In genomic region chr9:109932361-109932755, GRCm38 (mm10) we compare ENCODE assay signal across 8 mouse cellular contexts. TPM values are rescaled to one million over a fixed set of nuclear protein-coding genes. Genes with fewer than 3 reads are reported as not detected.
DNase-seq lines count a peak whose midpoint lies in the region; ATAC-seq lines count a peak whose summit lies in the region.

No protein-coding gene starts in this region.

- peak overlapping the region; percentile 93 for H3K9ac ChIP-seq in forebrain, embryonic 16.5 days (replicated peaks; ENCODE audit: low read depth, low read length)
- peak overlapping the region; percentile 61 for H3K9ac ChIP-seq in liver, embryonic 15.5 days
- H3K9ac ChIP-seq in neural tube, embryonic 13.5 days = peak overlapping the region; percentile 90

- peak overlapping the region; percentile 67 for H3K4me2 ChIP-seq in forebrain, embryonic 16.5 days (ENCODE audit: low read length)
- peak overlapping the region; percentile 97 for H3K4me2 ChIP-seq in liver, embryonic 15.5 days
- peak overlapping the region; percentile 79 for H3K4me2 ChIP-seq in neural tube, embryonic 13.5 days

- DNase-seq in right cerebral cortex, postnatal 25 days = peak; percentile 40
- no peak for DNase-seq in right cerebral cortex, postnatal 14 days
- DNase-seq in adrenal gland, postnatal 14 days = peak; percentile 54
- no peak for DNase-seq in adipocyte (ENCODE audit: low spot score)

- H3K4me3 ChIP-seq in forebrain, embryonic 16.5 days (replicated peaks; ENCODE audit: low read length) = peak overlapping the region; percentile 95
- H3K4me3 ChIP-seq in liver, embryonic 15.5 days (replicated peaks) = peak overlapping the region; percentile 73
- H3K4me3 ChIP-seq in neural tube, embryonic 13.5 days = peak overlapping the region; percentile 86

- H3K27me3 ChIP-seq in forebrain, embryonic 16.5 days (replicated peaks; ENCODE audit: control insufficient read depth, insufficient read depth, low read length) = no peaks in the 10 kb centered on the region
- H3K27me3 ChIP-seq in liver, embryonic 15.5 days = peaks cover 23% of the 10 kb centered on the region
- no peaks in the 10 kb centered on the region for H3K27me3 ChIP-seq in neural tube, embryonic 13.5 days

- H3K4me1 ChIP-seq in forebrain, embryonic 16.5 days (replicated peaks; ENCODE audit: control insufficient read depth, insufficient read depth, low read length) = peaks cover 12% of the 10 kb centered on the region
- H3K4me1 ChIP-seq in liver, embryonic 15.5 days (replicated peaks) = peaks cover 26% of the 10 kb centered on the region
- H3K4me1 ChIP-seq in neural tube, embryonic 13.5 days (replicated peaks) = peaks cover 27% of the 10 kb centered on the region

- 0% methylated on average over 20 of the region's 20 CpGs for WGBS in forebrain, embryonic 16.5 days
- under 1% methylated on average over 20 of the region's 20 CpGs for WGBS in liver, embryonic 15.5 days (ENCODE audit: insufficient replicate concordance)
- WGBS in neural tube, embryonic 13.5 days = under 1% methylated on average over 20 of the region's 20 CpGs

- H3K36me3 ChIP-seq in forebrain, embryonic 16.5 days (ENCODE audit: control insufficient read depth, insufficient read depth) = no peaks in the 10 kb centered on the region
- no peaks in the 10 kb centered on the region for H3K36me3 ChIP-seq in liver, embryonic 15.5 days (replicated peaks)
- no peaks in the 10 kb centered on the region for H3K36me3 ChIP-seq in neural tube, embryonic 13.5 days

- peak overlapping the region; percentile 96 for H3K27ac ChIP-seq in forebrain, embryonic 16.5 days (ENCODE audit: low read length)
- H3K27ac ChIP-seq in liver, embryonic 15.5 days (replicated peaks) = peak overlapping the region; percentile 67
- H3K27ac ChIP-seq in neural tube, embryonic 13.5 days (replicated peaks) = peak overlapping the region; percentile 96

- ATAC-seq in forebrain, embryonic 16.5 days = no peak
- peak; percentile 10 for ATAC-seq in inflammation-experienced regulatory T-cells, adult 6 months
- ATAC-seq in liver, embryonic 15.5 days (ENCODE audit: insufficient read depth) = no peak
- peak; percentile 1; the same call in 1 of the 2 replicates for ATAC-seq in neural tube, embryonic 13.5 days (ENCODE audit: low read depth)

- no peaks in the 10 kb centered on the region for H3K9me3 ChIP-seq in forebrain, embryonic 16.5 days (ENCODE audit: control insufficient read depth, low read length)
- H3K9me3 ChIP-seq in liver, embryonic 15.5 days (replicated peaks) = no peaks in the 10 kb centered on the region
- H3K9me3 ChIP-seq in neural tube, embryonic 13.5 days = no peaks in the 10 kb centered on the region

RNA-seq across cellular contexts. Expression of gene Map4, which starts 1.1 kb away (rescaled TPM):
- total RNA-seq in adrenal gland, postnatal 14 days (2021) = 85.4 and 94.2 TPM in 2 replicates
- polyA plus RNA-seq in forebrain, embryonic 16.5 days (2015; fragmentation: Nextera tagmentation; extraction: Ambion mirVana) = 137 and 144 TPM in 2 replicates
- polyA plus RNA-seq in inflammation-experienced regulatory T-cells, adult 6 months (2017; shearing (Covaris generic)) = 10 to 100 TPM; 32.9 to 44.2 (median 35.5) TPM
- 11.9 and 12.7 TPM in 2 replicates for polyA plus RNA-seq in liver, embryonic 15.5 days (2015; fragmentation: Nextera tagmentation; extraction: Ambion mirVana)
- polyA plus RNA-seq in neural tube, embryonic 13.5 days (2015; fragmentation: Nextera tagmentation; extraction: Ambion mirVana) = 174 and 176 TPM in 2 replicates

RNA-seq across cellular contexts. Expression of gene Cdc25a, which starts 57.0 kb away (rescaled TPM):
- 14.6 and 16.7 TPM in 2 replicates for total RNA-seq in adrenal gland, postnatal 14 days (2021)
- 16.1 and 20.1 TPM in 2 replicates for polyA plus RNA-seq in forebrain, embryonic 16.5 days (2015; fragmentation: Nextera tagmentation; extraction: Ambion mirVana)
- polyA plus RNA-seq in inflammation-experienced regulatory T-cells, adult 6 months (2017; shearing (Covaris generic)) = 10 to 100 TPM in 1 of 3 experiments, 1 to 10 TPM in 2; 6.2 to 10.2 (median 8.1) TPM
- 12.7 and 13.3 TPM in 2 replicates for polyA plus RNA-seq in liver, embryonic 15.5 days (2015; fragmentation: Nextera tagmentation; extraction: Ambion mirVana)
- polyA plus RNA-seq in neural tube, embryonic 13.5 days (2015; fragmentation: Nextera tagmentation; extraction: Ambion mirVana) = 16.0 and 17.2 TPM in 2 replicates

Comparison
In these comparisons a context has a peak if more than half of its experiments do, and no peak if none do; other contexts are left out.
1. DNase-seq: peak in right cerebral cortex, postnatal 25 days (single experiment) and adrenal gland, postnatal 14 days (single experiment); none in right cerebral cortex, postnatal 14 days (single experiment) and adipocyte (single experiment).
2. ATAC-seq: peak in inflammation-experienced regulatory T-cells, adult 6 months (single experiment) and neural tube, embryonic 13.5 days (single experiment); none in forebrain, embryonic 16.5 days (single experiment) and liver, embryonic 15.5 days (single experiment).
3. Peak in every context shown above with its lines, with median percentiles within 50 percentile points of each other: H3K27ac ChIP-seq, H3K4me2 ChIP-seq, H3K4me3 ChIP-seq and H3K9ac ChIP-seq.